Mouse (Mus musculus): Measurements from ENCODE around the gene Wfdc13. TPM values are rescaled to one million over a fixed set of nuclear protein-coding genes. Genes with fewer than 3 reads are reported as not detected.

Wfdc13 gene
- polyA plus RNA-seq, 1 experiment from 2014 or later: not detected

DNA sequence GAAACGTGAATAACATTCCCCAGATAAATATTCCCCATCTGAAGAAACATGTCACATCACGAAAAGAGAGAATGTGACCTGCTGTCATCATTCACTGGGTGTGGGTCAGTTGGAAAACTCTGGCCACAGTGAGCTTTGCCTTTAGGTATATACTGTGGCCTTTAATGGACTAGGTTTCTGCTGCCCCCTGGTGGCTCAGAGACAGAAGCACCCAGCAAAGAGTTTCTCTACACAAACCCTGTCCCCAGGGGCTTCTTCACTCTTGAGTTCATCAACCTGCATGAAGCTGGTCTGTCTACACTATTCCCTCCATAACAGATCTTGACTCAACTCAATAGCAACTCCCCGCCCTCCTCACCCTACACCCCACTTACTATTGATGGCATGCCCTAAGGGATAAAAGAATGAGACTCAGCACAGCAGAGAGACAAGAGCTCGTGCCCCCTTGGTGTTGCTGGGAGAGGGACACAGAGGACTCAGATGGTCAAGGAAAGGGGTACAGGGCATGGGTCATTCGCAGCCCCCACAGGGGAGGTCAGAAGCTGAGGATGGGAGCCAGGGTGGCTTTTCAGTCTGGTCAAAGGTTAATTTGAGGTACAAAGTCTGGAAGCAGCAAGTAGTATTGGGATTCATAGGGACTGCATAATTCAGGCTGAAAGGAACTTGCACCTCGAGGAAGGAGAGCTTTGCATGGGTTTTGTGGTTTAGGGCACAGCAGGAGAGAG lies 41.1 kb downstream of the Wfdc13 start:
- 27% methylated on average over 6 of the region's 6 CpGs for WGBS
- peak; percentile 63 for DNase-seq (ENCODE audit: low spot score)
- Histone ChIP-seq H3K27ac (no peak overlapping the region), H3K4me3 (no peak overlapping the region), H3K36me3 (no peaks in the 10 kb centered on the region), H3K9me3 (no peaks in the 10 kb centered on the region), H3K27me3 (ENCODE audit: insufficient read depth, poor library complexity, severe bottlenecking) (0 out of 2 replicates have a peak, but pooled peaks cover 3% of the 10 kb centered on the region), H3K4me1 (replicated peaks) (no peaks in the 10 kb centered on the region)

DNA sequence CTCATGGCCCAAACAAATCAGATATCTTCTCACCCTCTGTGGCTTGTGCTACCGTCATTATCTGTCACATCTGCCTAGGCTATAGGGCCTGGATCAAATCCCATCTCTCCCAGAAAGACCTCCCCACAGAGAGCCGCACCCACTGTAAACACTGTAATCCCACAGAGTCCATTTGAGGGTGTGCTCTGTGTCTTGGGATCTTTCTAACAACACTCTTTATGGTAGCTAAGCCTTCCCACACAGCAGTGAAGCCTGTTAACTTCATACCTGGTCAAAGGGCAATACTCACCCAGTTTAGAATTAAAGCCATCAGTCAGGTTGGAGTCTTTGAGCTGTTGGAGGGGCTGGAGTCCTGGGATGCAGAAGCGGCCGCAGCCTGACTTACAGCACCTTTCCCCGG lies 46.8 kb downstream of the Wfdc13 start:
- 84% methylated on average over 5 of the region's 5 CpGs for WGBS
- H3K9me3 ChIP-seq: no peaks in the 10 kb centered on the region
- no peak for DNase-seq (ENCODE audit: low spot score)

GRCm38 (mm10) chr2:164733259-164733658 lies 48.4 kb downstream of the Wfdc13 start:
- 94% methylated on average over 2 of the region's 2 CpGs for whole genome bisulfite sequencing
- Histone ChIP-seq H3K27me3 (ENCODE audit: insufficient read depth, poor library complexity, severe bottlenecking) (no peaks in the 10 kb centered on the region), H3K36me3 (no peaks in the 10 kb centered on the region), H3K4me3 (no peak overlapping the region), H3K27ac (no peak overlapping the region), H3K4me1 (replicated peaks) (0 out of 2 replicates have a peak, but pooled peaks cover 4% of the 10 kb centered on the region), H3K9me3 (no peaks in the 10 kb centered on the region)
- DNase-seq (ENCODE audit: low spot score): no peak

More for the DNA sequence above, 46.8 kb downstream of the Wfdc13 start:
- Histone ChIP-seq H3K4me1 (replicated peaks) (0 out of 2 replicates have a peak, but pooled peaks cover 4% of the 10 kb centered on the region), H3K36me3 (no peaks in the 10 kb centered on the region), H3K27me3 (ENCODE audit: insufficient read depth, poor library complexity, severe bottlenecking) (0 out of 2 replicates have a peak, but pooled peaks cover 3% of the 10 kb centered on the region), H3K4me3 (no peak overlapping the region), H3K27ac (no peak overlapping the region)

DNA sequence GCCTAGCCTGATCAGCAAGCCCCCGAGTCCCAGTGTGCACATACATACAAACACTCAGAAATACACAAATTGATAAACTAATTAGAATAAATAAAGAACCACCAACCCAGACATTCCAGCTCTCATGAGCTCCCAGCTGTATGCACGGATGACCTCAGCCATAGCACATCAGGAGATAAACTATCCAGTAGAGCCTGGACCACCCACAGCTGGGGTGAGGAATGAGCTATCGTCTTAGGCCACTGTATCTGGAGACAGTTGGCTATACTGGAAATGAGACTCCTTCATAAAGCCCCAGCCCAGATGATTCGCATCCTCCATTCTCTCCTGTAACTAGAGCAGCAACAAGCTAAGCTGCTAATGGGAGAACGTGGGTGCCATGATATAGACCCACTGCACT lies 49.9 kb downstream of the Wfdc13 start:
- Histone ChIP-seq H3K27me3 (ENCODE audit: insufficient read depth, poor library complexity, severe bottlenecking) (no peaks in the 10 kb centered on the region), H3K4me3 (no peak overlapping the region), H3K36me3 (no peaks in the 10 kb centered on the region), H3K27ac (no peak overlapping the region), H3K9me3 (no peaks in the 10 kb centered on the region), H3K4me1 (replicated peaks) (0 out of 2 replicates have a peak, but pooled peaks cover 4% of the 10 kb centered on the region)
- WGBS: 87% methylated on average over 5 of the region's 5 CpGs
- DNase-seq (ENCODE audit: low spot score): no peak

DNA sequence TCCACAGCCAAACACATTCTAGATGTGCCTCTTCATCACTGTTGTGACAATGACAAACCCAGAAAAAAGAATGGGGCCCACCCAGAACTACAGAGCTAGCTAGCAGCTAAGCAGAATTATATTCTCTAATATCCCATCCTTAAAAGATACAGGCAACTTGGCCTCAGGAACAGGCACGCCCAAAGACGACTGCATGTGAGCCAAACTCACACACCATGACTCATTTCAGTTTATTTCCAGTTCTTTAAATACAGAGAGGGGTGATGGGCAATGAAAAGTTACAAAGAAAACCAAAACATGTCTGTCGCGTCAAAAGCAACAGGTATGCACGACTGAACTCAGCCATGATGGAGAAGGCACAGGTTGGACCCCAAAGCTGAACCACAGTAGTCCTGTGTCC lies 50.5 kb downstream of the Wfdc13 start:
- H3K4me3 ChIP-seq: no peak overlapping the region
- no peaks in the 10 kb centered on the region for H3K27me3 ChIP-seq (ENCODE audit: insufficient read depth, poor library complexity, severe bottlenecking)
- H3K27ac ChIP-seq: no peak overlapping the region
- WGBS: 90% methylated on average over 5 of the region's 5 CpGs
- DNase-seq (ENCODE audit: low spot score): no peak
- H3K9me3 ChIP-seq: no peaks in the 10 kb centered on the region
- H3K36me3 ChIP-seq: no peaks in the 10 kb centered on the region
- H3K4me1 ChIP-seq (replicated peaks): 0 out of 2 replicates have a peak, but pooled peaks cover 4% of the 10 kb centered on the region

Other genes with a start within 250 kb of the Wfdc13 start
- gene Sdc4, start 241.2 kb upstream of the Wfdc13 start, polyA plus RNA-seq (2016; fragmentation: Nextera tagmentation; extraction: Ambion mirVana): 14.8 and 18.0 TPM in 2 replicates
- 61.5 and 76.4 TPM in 2 replicates for gene Sys1, start 228.1 kb upstream of the Wfdc13 start, polyA plus RNA-seq (2016; fragmentation: Nextera tagmentation; extraction: Ambion mirVana)
- 4.4 and 4.5 TPM in 2 replicates for gene Gm20458, start 224.1 kb upstream of the Wfdc13 start, polyA plus RNA-seq (2016; fragmentation: Nextera tagmentation; extraction: Ambion mirVana)
- not detected in 2 replicates for gene Trp53tg5, start 211.4 kb upstream of the Wfdc13 start, polyA plus RNA-seq (2016; fragmentation: Nextera tagmentation; extraction: Ambion mirVana)
- gene Dbndd2, start 199.0 kb upstream of the Wfdc13 start, polyA plus RNA-seq (2016; fragmentation: Nextera tagmentation; extraction: Ambion mirVana): 1.9 and 3.3 TPM in 2 replicates
- 39.7 and 48.8 TPM in 2 replicates for gene Pigt, start 187.6 kb upstream of the Wfdc13 start, polyA plus RNA-seq (2016; fragmentation: Nextera tagmentation; extraction: Ambion mirVana)
- gene Wfdc2, start 122.7 kb upstream of the Wfdc13 start, polyA plus RNA-seq (2016; fragmentation: Nextera tagmentation; extraction: Ambion mirVana): 27.6 and 64.4 TPM in 2 replicates
- gene Spint3, start 111.6 kb upstream of the Wfdc13 start, polyA plus RNA-seq (2016; fragmentation: Nextera tagmentation; extraction: Ambion mirVana): not detected in 2 replicates
- not detected in 2 replicates for gene Wfdc6a, start 99.7 kb upstream of the Wfdc13 start, polyA plus RNA-seq (2016; fragmentation: Nextera tagmentation; extraction: Ambion mirVana)
- gene Eppin, start 91.5 kb upstream of the Wfdc13 start, polyA plus RNA-seq (2016; fragmentation: Nextera tagmentation; extraction: Ambion mirVana): not detected in 2 replicates
- not detected in 2 replicates for gene Wfdc6b, start 71.6 kb upstream of the Wfdc13 start, polyA plus RNA-seq (2016; fragmentation: Nextera tagmentation; extraction: Ambion mirVana)
- gene Wfdc8, start 71.5 kb upstream of the Wfdc13 start, polyA plus RNA-seq (2016; fragmentation: Nextera tagmentation; extraction: Ambion mirVana): not detected in 2 replicates
- gene Wfdc16, start 46.3 kb upstream of the Wfdc13 start, polyA plus RNA-seq (2016; fragmentation: Nextera tagmentation; extraction: Ambion mirVana): not detected in 2 replicates
- 0.51 TPM in 1 of 2 replicates, not detected in the other for gene Wfdc10, start 29.1 kb upstream of the Wfdc13 start, polyA plus RNA-seq (2016; fragmentation: Nextera tagmentation; extraction: Ambion mirVana)
- gene Wfdc9, start 28.5 kb upstream of the Wfdc13 start, polyA plus RNA-seq (2016; fragmentation: Nextera tagmentation; extraction: Ambion mirVana): not detected in 2 replicates
- gene Wfdc11, start 11.0 kb upstream of the Wfdc13 start, polyA plus RNA-seq (2016; fragmentation: Nextera tagmentation; extraction: Ambion mirVana): not detected in 2 replicates
- gene Spint4, start 13.4 kb downstream of the Wfdc13 start, polyA plus RNA-seq (2016; fragmentation: Nextera tagmentation; extraction: Ambion mirVana): not detected in 2 replicates
- gene Spint5, start 30.2 kb downstream of the Wfdc13 start, polyA plus RNA-seq (2016; fragmentation: Nextera tagmentation; extraction: Ambion mirVana): not detected in 2 replicates
- gene Wfdc3, start 60.8 kb downstream of the Wfdc13 start, polyA plus RNA-seq (2016; fragmentation: Nextera tagmentation; extraction: Ambion mirVana): 0.85 and 1.4 TPM in 2 replicates
- gene Dnttip1, start 60.9 kb downstream of the Wfdc13 start, polyA plus RNA-seq (2016; fragmentation: Nextera tagmentation; extraction: Ambion mirVana): 81.3 and 87.4 TPM in 2 replicates
- 588 and 602 TPM in 2 replicates for gene Ube2c, start 84.8 kb downstream of the Wfdc13 start, polyA plus RNA-seq (2016; fragmentation: Nextera tagmentation; extraction: Ambion mirVana)
- gene Tnnc2, start 94.9 kb downstream of the Wfdc13 start, polyA plus RNA-seq (2016; fragmentation: Nextera tagmentation; extraction: Ambion mirVana): not detected in 2 replicates
- gene Snx21, start 100.7 kb downstream of the Wfdc13 start, polyA plus RNA-seq (2016; fragmentation: Nextera tagmentation; extraction: Ambion mirVana): 10.8 and 13.7 TPM in 2 replicates
- gene Acot8, start 119.8 kb downstream of the Wfdc13 start, polyA plus RNA-seq (2016; fragmentation: Nextera tagmentation; extraction: Ambion mirVana): 16.5 and 17.7 TPM in 2 replicates
- gene Zswim3, start 120.0 kb downstream of the Wfdc13 start, polyA plus RNA-seq (2016; fragmentation: Nextera tagmentation; extraction: Ambion mirVana): 9.3 and 12.4 TPM in 2 replicates
- gene Zswim1, start 137.6 kb downstream of the Wfdc13 start, polyA plus RNA-seq (2016; fragmentation: Nextera tagmentation; extraction: Ambion mirVana): 25.1 and 27.5 TPM in 2 replicates
- gene Spata25, start 143.4 kb downstream of the Wfdc13 start, polyA plus RNA-seq (2016; fragmentation: Nextera tagmentation; extraction: Ambion mirVana): not detected in 2 replicates
- 98.2 and 104 TPM in 2 replicates for gene Ctsa, start 147.8 kb downstream of the Wfdc13 start, polyA plus RNA-seq (2016; fragmentation: Nextera tagmentation; extraction: Ambion mirVana)
- 4.3 and 5.1 TPM in 2 replicates for gene Neurl2, start 148.3 kb downstream of the Wfdc13 start, polyA plus RNA-seq (2016; fragmentation: Nextera tagmentation; extraction: Ambion mirVana)
- 47.2 and 78.1 TPM in 2 replicates for gene Pltp, start 172.6 kb downstream of the Wfdc13 start, polyA plus RNA-seq (2016; fragmentation: Nextera tagmentation; extraction: Ambion mirVana)
- 76.1 and 88.4 TPM in 2 replicates for gene Pcif1, start 194.2 kb downstream of the Wfdc13 start, polyA plus RNA-seq (2016; fragmentation: Nextera tagmentation; extraction: Ambion mirVana)
- gene Zfp335, start 226.7 kb downstream of the Wfdc13 start, polyA plus RNA-seq (2016; fragmentation: Nextera tagmentation; extraction: Ambion mirVana): 15.3 and 18.4 TPM in 2 replicates

Measured in hindbrain, embryonic 10.5 days (tissue).